Mouse (Mus musculus) liver, embryonic 15.5 days (tissue): ENCODE results near the gene Aym1. TPM values are rescaled to one million over a fixed set of nuclear protein-coding genes. Genes with fewer than 3 reads are reported as not detected.
"Not testable (repeated sequence)": the region's sequence is repeated elsewhere in the genome, so short reads cannot be mapped to it uniquely, and the experiment has no call there.

ENCODE experiments used
- ATAC-seq: fragments of 200-750 bp; cut with Nextera tagmentation; 2 replicates; pipeline ENCODE4 v1.8.0; 2017; ENCODE audit warnings: moderate number of reproducible peaks, mild to moderate bottlenecking, moderate library complexity; ENCODE audit not compliant: insufficient read depth
- H3K27ac ChIP-seq: fragments of 300-500 bp; sonication (generic); replicated peaks from 2 replicates; pipeline ENCODE4 v1.5.1; 2015; ENCODE audit warnings: mild to moderate bottlenecking, inconsistent platforms
- H3K27me3 ChIP-seq: fragments of 300-500 bp; sonication (generic); 2 replicates; pipeline ENCODE4 v1.6.1; 2015; ENCODE audit warnings: mild to moderate bottlenecking, inconsistent platforms
- H3K36me3 ChIP-seq: fragments of 300-500 bp; sonication (generic); replicated peaks from 2 replicates; pipeline ENCODE4 v1.6.1; 2015; ENCODE audit warnings: moderate library complexity, mild to moderate bottlenecking, inconsistent platforms
- H3K4me1 ChIP-seq: fragments of 300-500 bp; sonication (generic); replicated peaks from 2 replicates; pipeline ENCODE4 v1.6.1; 2015; ENCODE audit warnings: inconsistent platforms
- H3K4me2 ChIP-seq: fragments of 300-500 bp; sonication (generic); 2 replicates; pipeline ENCODE4 v1.6.1; 2015; ENCODE audit warnings: moderate library complexity, mild to moderate bottlenecking, inconsistent platforms
- H3K4me3 ChIP-seq: fragments of 300-500 bp; sonication (generic); replicated peaks from 2 replicates; pipeline ENCODE4 v1.5.1; 2015; ENCODE audit warnings: mild to moderate bottlenecking, inconsistent platforms
- H3K9ac ChIP-seq: fragments of 300-500 bp; sonication (generic); 2 replicates; pipeline ENCODE4 v1.6.1; 2015; ENCODE audit warnings: moderate library complexity, mild to moderate bottlenecking, inconsistent platforms
- H3K9me3 ChIP-seq: fragments of 300-500 bp; sonication (generic); replicated peaks from 2 replicates; pipeline ENCODE4 v1.6.1; 2016; ENCODE audit warnings: inconsistent platforms
- WGBS: fragments of 180-500 bp; shearing (Covaris S2); methylation state at CpG from one replicate; pipeline ENCODE4 v1.1.7; 2015; ENCODE audit warnings: mixed read lengths; ENCODE audit not compliant: insufficient replicate concordance; 5-methylcytosine and 5-hydroxymethylcytosine counted together
- polyA plus RNA-seq: library from polyadenylated mRNA; unstranded; fragments of >200 nt; fragmentation: Nextera tagmentation; extraction: Ambion mirVana; gene quantifications from 2 replicates; pipeline ENCODE4 v1.2.1, GENCODE M21; 2015

Gene Aym1
- polyA plus RNA-seq, 1 experiment from 2014 or later = not detected

GRCm38 (mm10) chr5:113335732-113336131, 21.4 kb upstream of the Aym1 start:
- ATAC-seq = no peak
- Histone ChIP-seq H3K4me2 (no peak overlapping the region), H3K27ac (no peak overlapping the region), H3K4me1 (no peaks in the 10 kb centered on the region), H3K36me3 (no peaks in the 10 kb centered on the region), H3K9me3 (no peaks in the 10 kb centered on the region), H3K9ac (no peak overlapping the region), H3K27me3 (peaks cover 62% of the 10 kb centered on the region), H3K4me3 (no peak overlapping the region)
- 2% methylated on average over 17 of the region's 17 CpGs for WGBS

GRCm38 (mm10) chr5:113336281-113336680, 20.8 kb upstream of the Aym1 start:
- Histone ChIP-seq H3K4me1 (no peaks in the 10 kb centered on the region), H3K27me3 (peaks cover 62% of the 10 kb centered on the region), H3K27ac (no peak overlapping the region), H3K9ac (no peak overlapping the region), H3K9me3 (no peaks in the 10 kb centered on the region), H3K36me3 (no peaks in the 10 kb centered on the region), H3K4me3 (no peak overlapping the region), H3K4me2 (no peak overlapping the region)
- ATAC-seq = no peak
- WGBS = 25% methylated on average over 9 of the region's 9 CpGs

- ATAC-seq = no peak
- H3K4me3 ChIP-seq = no peak overlapping the region
- no peaks in the 10 kb centered on the region for H3K4me1 ChIP-seq
- peaks cover 62% of the 10 kb centered on the region for H3K27me3 ChIP-seq
- H3K9me3 ChIP-seq = no peaks in the 10 kb centered on the region
- no peak overlapping the region for H3K9ac ChIP-seq
- no peaks in the 10 kb centered on the region for H3K36me3 ChIP-seq
- WGBS = 26% methylated on average over 16 of the region's 16 CpGs
- no peak overlapping the region for H3K27ac ChIP-seq
- H3K4me2 ChIP-seq = no peak overlapping the region
Observed at GRCm38 (mm10) chr5:113344635-113345386, 12.3 kb upstream of the Aym1 start.

DNA sequence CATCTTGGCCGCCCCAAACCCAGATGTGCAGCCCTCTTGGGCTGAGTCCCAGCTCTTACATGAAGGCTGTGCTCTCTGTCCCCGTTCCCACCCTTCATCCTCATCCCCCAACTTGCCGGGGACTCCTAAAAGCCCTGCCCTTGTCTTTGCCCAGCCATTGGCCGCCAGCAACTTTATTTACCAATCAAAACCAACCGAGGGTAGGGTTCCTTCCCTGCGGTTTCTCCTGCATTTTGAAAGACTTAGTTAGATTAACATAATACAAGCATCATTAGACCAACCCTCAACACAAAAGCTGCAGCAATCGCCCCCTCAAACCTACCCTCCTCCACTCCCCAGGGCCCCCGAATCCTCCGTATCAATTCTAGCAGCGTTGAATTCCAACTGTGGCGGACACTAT, 11.3 kb upstream of the Aym1 start:
- H3K4me3 ChIP-seq = no peak overlapping the region
- H3K9me3 ChIP-seq = no peaks in the 10 kb centered on the region
- H3K27ac ChIP-seq = no peak overlapping the region
- H3K9ac ChIP-seq = no peak overlapping the region
- peaks cover 66% of the 10 kb centered on the region for H3K27me3 ChIP-seq
- no peak overlapping the region for H3K4me2 ChIP-seq
- WGBS = 10% methylated on average over 11 of the region's 11 CpGs
- ATAC-seq = no peak
- no peaks in the 10 kb centered on the region for H3K4me1 ChIP-seq
- H3K36me3 ChIP-seq = no peaks in the 10 kb centered on the region

- 21% methylated on average over 6 of the region's 6 CpGs for WGBS
- not testable (repeated sequence) for H3K4me2 ChIP-seq, H3K4me3 ChIP-seq, H3K36me3 ChIP-seq, H3K9me3 ChIP-seq, ATAC-seq, H3K27ac ChIP-seq, H3K9ac ChIP-seq, H3K4me1 ChIP-seq
- peaks cover 66% of the 10 kb centered on the region for H3K27me3 ChIP-seq
Observed at GRCm38 (mm10) chr5:113346651-113347050, 10.4 kb upstream of the Aym1 start.

GRCm38 (mm10) chr5:113347593-113347992, 9.5 kb upstream of the Aym1 start:
- Histone ChIP-seq H3K9me3 (no peaks in the 10 kb centered on the region), H3K27me3 (peaks cover 67% of the 10 kb centered on the region), H3K27ac (no peak overlapping the region), H3K4me3 (no peak overlapping the region), H3K4me1 (no peaks in the 10 kb centered on the region), H3K9ac (no peak overlapping the region), H3K36me3 (no peaks in the 10 kb centered on the region), H3K4me2 (no peak overlapping the region)
- WGBS = 27% methylated on average over 12 of the region's 12 CpGs
- ATAC-seq = no peak

DNA sequence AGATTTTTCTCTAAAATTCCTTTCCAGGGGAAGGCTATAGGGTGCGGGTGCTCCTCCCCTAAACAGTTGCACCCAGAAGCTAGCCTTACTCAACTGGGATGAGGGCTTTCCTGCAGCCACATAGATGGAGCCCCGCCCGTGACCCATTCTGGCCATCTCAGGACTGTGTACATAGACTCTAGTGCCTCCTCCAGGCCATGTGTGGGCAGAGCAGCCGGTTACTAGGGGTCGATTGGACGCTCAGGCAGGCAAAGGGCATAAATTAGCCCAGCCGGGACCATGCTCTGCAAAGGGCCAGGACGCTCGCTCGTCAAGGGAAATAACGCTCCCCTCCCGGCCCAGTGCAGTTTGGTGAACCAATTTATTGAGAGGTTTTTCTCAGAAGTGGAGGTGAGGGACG, 8.5 kb upstream of the Aym1 start:
- no peak overlapping the region for H3K9ac ChIP-seq
- 14% methylated on average over 13 of the region's 13 CpGs for WGBS
- H3K27ac ChIP-seq = no peak overlapping the region
- ATAC-seq = no peak
- no peaks in the 10 kb centered on the region for H3K36me3 ChIP-seq
- H3K4me1 ChIP-seq = no peaks in the 10 kb centered on the region
- no peak overlapping the region for H3K4me3 ChIP-seq
- no peak overlapping the region for H3K4me2 ChIP-seq
- H3K9me3 ChIP-seq = no peaks in the 10 kb centered on the region
- H3K27me3 ChIP-seq = peaks cover 75% of the 10 kb centered on the region

- Histone ChIP-seq H3K27ac (no peak overlapping the region), H3K4me1 (no peaks in the 10 kb centered on the region), H3K4me3 (no peak overlapping the region), H3K4me2 (no peak overlapping the region), H3K9me3 (no peaks in the 10 kb centered on the region), H3K36me3 (no peaks in the 10 kb centered on the region), H3K9ac (no peak overlapping the region), H3K27me3 (peaks cover 75% of the 10 kb centered on the region)
- WGBS = 10% methylated on average over 7 of the region's 7 CpGs
- ATAC-seq = no peak
Observed at GRCm38 (mm10) chr5:113349226-113349625, 7.9 kb upstream of the Aym1 start.

GRCm38 (mm10) chr5:113349810-113350209, 7.3 kb upstream of the Aym1 start:
- Histone ChIP-seq H3K9me3 (no peaks in the 10 kb centered on the region), H3K9ac (no peak overlapping the region), H3K4me1 (no peaks in the 10 kb centered on the region), H3K4me3 (no peak overlapping the region), H3K27me3 (peaks cover 72% of the 10 kb centered on the region), H3K4me2 (no peak overlapping the region), H3K27ac (no peak overlapping the region), H3K36me3 (no peaks in the 10 kb centered on the region)
- no peak for ATAC-seq
- WGBS = 25% methylated on average over 7 of the region's 7 CpGs

- no peak overlapping the region for H3K27ac ChIP-seq
- H3K4me2 ChIP-seq = no peak overlapping the region
- ATAC-seq = no peak
- H3K27me3 ChIP-seq = peaks cover 52% of the 10 kb centered on the region
- H3K9ac ChIP-seq = no peak overlapping the region
- no peak overlapping the region for H3K4me3 ChIP-seq
- no peaks in the 10 kb centered on the region for H3K9me3 ChIP-seq
- no peaks in the 10 kb centered on the region for H3K36me3 ChIP-seq
- no peaks in the 10 kb centered on the region for H3K4me1 ChIP-seq
- 63% methylated on average over 3 of the region's 3 CpGs for WGBS
Observed at GRCm38 (mm10) chr5:113351768-113352167, 5.3 kb upstream of the Aym1 start.

GRCm38 (mm10) chr5:113352636-113353035, 4.5 kb upstream of the Aym1 start:
- WGBS = 49% methylated on average over 6 of the region's 6 CpGs
- no peak for ATAC-seq
- H3K9ac ChIP-seq = no peak overlapping the region
- H3K36me3 ChIP-seq = no peaks in the 10 kb centered on the region
- H3K27me3 ChIP-seq = peaks cover 43% of the 10 kb centered on the region
- no peak overlapping the region for H3K27ac ChIP-seq
- no peaks in the 10 kb centered on the region for H3K4me1 ChIP-seq
- H3K9me3 ChIP-seq = no peaks in the 10 kb centered on the region
- H3K4me3 ChIP-seq = no peak overlapping the region
- H3K4me2 ChIP-seq = no peak overlapping the region

DNA sequence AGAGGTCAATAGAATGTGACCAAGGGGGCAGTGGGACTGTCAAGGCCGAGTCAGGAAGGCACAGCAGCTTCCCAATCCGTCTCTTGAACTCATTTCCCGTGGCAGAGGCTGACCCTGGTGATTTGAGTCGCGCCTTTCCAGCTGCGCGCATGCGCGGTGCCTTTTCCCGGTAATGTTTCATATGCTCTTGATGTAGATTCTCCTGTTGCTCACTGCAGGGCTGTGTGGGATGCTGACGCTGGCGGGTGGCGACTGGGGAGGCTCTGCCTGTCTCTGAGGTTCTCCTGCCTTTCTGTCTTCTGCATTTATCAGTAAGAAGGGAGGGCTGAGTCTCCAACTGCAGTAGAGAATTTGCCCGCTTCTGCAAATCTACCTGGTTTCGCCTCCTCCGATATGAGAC, 2.8 kb upstream of the Aym1 start:
- Histone ChIP-seq H3K4me1 (no peaks in the 10 kb centered on the region), H3K9ac (no peak overlapping the region), H3K4me3 (no peak overlapping the region), H3K4me2 (no peak overlapping the region), H3K9me3 (no peaks in the 10 kb centered on the region), H3K36me3 (no peaks in the 10 kb centered on the region), H3K27me3 (peaks cover 32% of the 10 kb centered on the region; the same call in 1 of the 2 replicates), H3K27ac (no peak overlapping the region)
- ATAC-seq = no peak
- WGBS = 43% methylated on average over 16 of the region's 16 CpGs
